9 mouse cellular contexts compared by ENCODE assay signal in the genomic region with DNA sequence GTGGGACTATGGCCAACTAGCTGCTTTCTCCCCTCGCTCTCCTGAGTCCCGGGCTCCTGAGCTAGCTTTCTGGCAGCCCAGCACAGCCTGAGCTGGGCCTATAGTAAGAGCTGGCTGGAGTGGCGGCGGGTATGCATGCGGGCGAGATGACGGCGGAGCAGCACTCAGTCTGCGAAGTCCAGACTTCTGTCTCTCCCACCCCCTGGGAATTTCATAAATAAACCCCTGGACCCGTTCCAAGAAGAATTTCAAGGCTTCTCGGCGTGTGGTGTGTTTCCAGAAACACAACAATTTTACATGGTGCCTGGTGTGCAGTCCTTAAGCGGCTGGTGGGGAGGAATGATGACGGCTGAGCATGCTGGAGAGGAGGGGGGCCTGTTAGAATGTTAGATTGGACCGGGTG. TPM values are rescaled to one million over a fixed set of nuclear protein-coding genes. Genes with fewer than 3 reads are reported as not detected.
DNase-seq lines count a peak whose midpoint lies in the region; ATAC-seq and TF ChIP-seq lines count a peak whose summit lies in the region.
"Had no signal": no experiment of that assay in that cellular context is flagged by ENCODE, and none has a peak within 500 bp of the region (broad histone marks: within the 10 kb centered on the region; RNA-seq: fewer than 3 reads in every experiment).

No protein-coding gene starts in this region.

- H3K27ac ChIP-seq in kidney, postnatal 0 days = peak overlapping the region; percentile 40
- H3K27ac ChIP-seq in forebrain, embryonic 15.5 days (replicated peaks) = peak overlapping the region; percentile 75
- H3K27ac ChIP-seq in midbrain, embryonic 14.5 days (replicated peaks; ENCODE audit: low read depth, low read length) = peak overlapping the region; percentile 32; the same call in 1 of the 2 replicates
- H3K27ac ChIP-seq in layer of hippocampus, adult 2 months = no peak overlapping the region
- H3K27ac ChIP-seq: liver, embryonic 13.5 days had no signal

- TF ChIP-seq CTCF in kidney, postnatal 0 days (IDR thresholded peaks at IDR 0.05; ENCODE audit: low read depth) = no peak
- TF ChIP-seq CTCF in brain, embryonic 14.5 days (IDR thresholded peaks at IDR 0.05; ENCODE audit: borderline replicate concordance, extremely low read depth, insufficient read depth, insufficient read length) = no peak
- no peak for TF ChIP-seq CTCF in layer of hippocampus, adult 2 months (conservative IDR thresholded peaks at IDR 0.05)

- H3K4me3 ChIP-seq in kidney, postnatal 0 days (replicated peaks; ENCODE audit: low read depth, low read length) = no peak overlapping the region
- H3K4me3 ChIP-seq in forebrain, embryonic 15.5 days = no peak overlapping the region
- no peak overlapping the region for H3K4me3 ChIP-seq in midbrain, embryonic 14.5 days (replicated peaks; ENCODE audit: low read depth, low read length)
- no peak overlapping the region for H3K4me3 ChIP-seq in layer of hippocampus, adult 2 months
- H3K4me3 ChIP-seq: erythroblast, embryonic 14.5 days; liver, embryonic 13.5 days had no signal

- no peak for ATAC-seq in kidney, postnatal 0 days (replicated peaks; ENCODE audit: low FRiP score, low read depth)
- peak; percentile 76 for ATAC-seq in forebrain, embryonic 15.5 days (replicated peaks)
- ATAC-seq in midbrain, embryonic 14.5 days (ENCODE audit: low FRiP score, low TSS enrichment) = peak; percentile 59

- no peaks in the 10 kb centered on the region for H3K36me3 ChIP-seq in kidney, postnatal 0 days (ENCODE audit: insufficient read depth, low read length)
- no peaks in the 10 kb centered on the region for H3K36me3 ChIP-seq in forebrain, embryonic 15.5 days
- no peaks in the 10 kb centered on the region for H3K36me3 ChIP-seq in midbrain, embryonic 14.5 days (ENCODE audit: control insufficient read depth, insufficient read depth, low read length)
- H3K36me3 ChIP-seq: liver, embryonic 13.5 days had no signal

- H3K4me1 ChIP-seq in kidney, postnatal 0 days (replicated peaks; ENCODE audit: insufficient read depth, low read length) = peaks cover 20% of the 10 kb centered on the region
- H3K4me1 ChIP-seq in forebrain, embryonic 15.5 days = peaks cover 50% of the 10 kb centered on the region
- peaks cover 41% of the 10 kb centered on the region for H3K4me1 ChIP-seq in midbrain, embryonic 14.5 days (ENCODE audit: control insufficient read depth, insufficient read depth, low read length)

- H3K4me2 ChIP-seq in kidney, postnatal 0 days (ENCODE audit: low read length) = 0 out of 2 replicates have a peak overlapping the region, but pooled peaks have one; percentile 13
- 0 out of 2 replicates have a peak overlapping the region, but pooled peaks have one; percentile 2 for H3K4me2 ChIP-seq in forebrain, embryonic 15.5 days (replicated peaks)
- H3K4me2 ChIP-seq in midbrain, embryonic 14.5 days (ENCODE audit: low read length) = peak overlapping the region; percentile 11; the same call in 1 of the 2 replicates
- H3K4me2 ChIP-seq: liver, embryonic 13.5 days had no signal

- TF ChIP-seq POLR2A in brain, embryonic 14.5 days (IDR thresholded peaks at IDR 0.05; ENCODE audit: borderline replicate concordance, extremely low read depth, insufficient read depth, insufficient read length, poor library complexity, severe bottlenecking) = no peak

- 18% methylated on average over 15 of the region's 15 CpGs for WGBS in kidney, postnatal 0 days
- 7% methylated on average over 15 of the region's 15 CpGs for WGBS in forebrain, embryonic 15.5 days
- 23% methylated on average over 15 of the region's 15 CpGs for WGBS in midbrain, embryonic 14.5 days

- DNase-seq in kidney, postnatal 0 days (ENCODE audit: low spot score) = no peak
- DNase-seq in kidney, postnatal 36 days = no peak
- DNase-seq in brain, embryonic 14.5 days (ENCODE audit: low read depth) = peak; percentile 87
- peak; percentile 77 for DNase-seq in midbrain, embryonic 14.5 days
- DNase-seq in urinary bladder, postnatal 14 days (ENCODE audit: low spot score) = no peak
- no peak for DNase-seq in layer of hippocampus, adult 2 months (ENCODE audit: low spot score in 2 of 2)
- DNase-seq: liver, embryonic 13.5 days had no signal

- peak overlapping the region; percentile 2; the same call in 1 of the 2 replicates for H3K9ac ChIP-seq in kidney, postnatal 0 days (ENCODE audit: low read depth, low read length)
- no peak overlapping the region for H3K9ac ChIP-seq in forebrain, embryonic 15.5 days (replicated peaks)
- no peak overlapping the region for H3K9ac ChIP-seq in midbrain, embryonic 14.5 days (replicated peaks; ENCODE audit: low read length)
- H3K9ac ChIP-seq: liver, embryonic 13.5 days had no signal

- H3K9me3 ChIP-seq in kidney, postnatal 0 days (replicated peaks; ENCODE audit: low read length) = no peaks in the 10 kb centered on the region
- H3K9me3 ChIP-seq in forebrain, embryonic 15.5 days = no peaks in the 10 kb centered on the region
- no peaks in the 10 kb centered on the region for H3K9me3 ChIP-seq in midbrain, embryonic 14.5 days (ENCODE audit: control insufficient read depth, low read length)
- H3K9me3 ChIP-seq: liver, embryonic 13.5 days had no signal

- H3K27me3 ChIP-seq in kidney, postnatal 0 days (ENCODE audit: insufficient read depth, low read length) = no peaks in the 10 kb centered on the region
- H3K27me3 ChIP-seq in forebrain, embryonic 15.5 days = no peaks in the 10 kb centered on the region
- H3K27me3 ChIP-seq in midbrain, embryonic 14.5 days (ENCODE audit: control insufficient read depth, insufficient read depth, low read length) = no peaks in the 10 kb centered on the region

RNA-seq across cellular contexts. Expression of gene Acvr1b, which starts 10.8 kb away (rescaled TPM):
- 5.8 and 6.4 TPM in 2 replicates for polyA plus RNA-seq in kidney, postnatal 0 days (2015; fragmentation: Nextera tagmentation; extraction: Ambion mirVana)
- polyA plus RNA-seq in brain, embryonic 14.5 days (2012; rRNA removed) = 62.5 and 75.3 TPM in 2 replicates
- polyA plus RNA-seq in forebrain, embryonic 15.5 days (2015; fragmentation: Nextera tagmentation; extraction: Ambion mirVana) = 22.6 and 22.8 TPM in 2 replicates
- polyA plus RNA-seq in midbrain, embryonic 14.5 days (2014; fragmentation: Nextera tagmentation; extraction: Ambion mirVana) = 30.4 and 39.0 TPM in 2 replicates
- total RNA-seq in layer of hippocampus, adult 2 months (2021) = 10 to 100 TPM; 85.1 to 87.8 TPM

RNA-seq across cellular contexts. Expression of gene Acvrl1, which starts 34.7 kb away (rescaled TPM):
- 16.9 and 17.8 TPM in 2 replicates for polyA plus RNA-seq in kidney, postnatal 0 days (2015; fragmentation: Nextera tagmentation; extraction: Ambion mirVana)
- 8.5 and 11.6 TPM in 2 replicates for polyA plus RNA-seq in brain, embryonic 14.5 days (2012; rRNA removed)
- polyA plus RNA-seq in forebrain, embryonic 15.5 days (2015; fragmentation: Nextera tagmentation; extraction: Ambion mirVana) = 6.5 and 6.7 TPM in 2 replicates
- polyA plus RNA-seq in midbrain, embryonic 14.5 days (2014; fragmentation: Nextera tagmentation; extraction: Ambion mirVana) = 3.3 and 4.4 TPM in 2 replicates
- 10 to 100 TPM; 11.2 to 11.4 TPM for total RNA-seq in layer of hippocampus, adult 2 months (2021)
- polyA plus RNA-seq: erythroblast, embryonic 14.5 days had no signal

RNA-seq across cellular contexts. Expression of gene Ankrd33, which starts 47.5 kb away (rescaled TPM):
- polyA plus RNA-seq in kidney, postnatal 0 days (2015; fragmentation: Nextera tagmentation; extraction: Ambion mirVana) = not detected in 2 replicates
- polyA plus RNA-seq in brain, embryonic 14.5 days (2012; rRNA removed) = not detected in 2 replicates
- polyA plus RNA-seq in forebrain, embryonic 15.5 days (2015; fragmentation: Nextera tagmentation; extraction: Ambion mirVana) = not detected in 2 replicates
- not detected in 2 replicates for polyA plus RNA-seq in midbrain, embryonic 14.5 days (2014; fragmentation: Nextera tagmentation; extraction: Ambion mirVana)
- not detected for total RNA-seq in layer of hippocampus, adult 2 months (2021)
- polyA plus RNA-seq: erythroblast, embryonic 14.5 days; liver, embryonic 13.5 days had no signal

Comparison
In these comparisons a context has a peak if more than half of its experiments do, and no peak if none do; other contexts are left out.
1. DNase-seq: peak in brain, embryonic 14.5 days (single experiment) and midbrain, embryonic 14.5 days (single experiment); none in kidney, postnatal 0 days (single experiment), kidney, postnatal 36 days (0 of 2), urinary bladder, postnatal 14 days (single experiment) and layer of hippocampus, adult 2 months (0 of 2).
2. Peak in every context shown above with its lines, with median percentiles within 50 percentile points of each other: H3K4me2 ChIP-seq.